Mouse (Mus musculus) regulatory T cell (primary cell): ENCODE results near the gene Cadm2.

ENCODE experiments used
- in situ Hi-C: fragments of 300-600 bp; cut with MboI, MseI; formaldehyde crosslinking; loops from one replicate; pipeline ENCODE4 v1.15.1; 2025; ENCODE audit warnings: high pct_unique_total_duplicates

Cadm2 gene

GRCm38 (mm10) chr16:66761546-66762473, 858.9 kb downstream of the Cadm2 start:
- in situ Hi-C loops: no loop called here

GRCm38 (mm10) chr16:66748533-66748932, 872.2 kb downstream of the Cadm2 start:
- in situ Hi-C loops: no loop called here

DNA sequence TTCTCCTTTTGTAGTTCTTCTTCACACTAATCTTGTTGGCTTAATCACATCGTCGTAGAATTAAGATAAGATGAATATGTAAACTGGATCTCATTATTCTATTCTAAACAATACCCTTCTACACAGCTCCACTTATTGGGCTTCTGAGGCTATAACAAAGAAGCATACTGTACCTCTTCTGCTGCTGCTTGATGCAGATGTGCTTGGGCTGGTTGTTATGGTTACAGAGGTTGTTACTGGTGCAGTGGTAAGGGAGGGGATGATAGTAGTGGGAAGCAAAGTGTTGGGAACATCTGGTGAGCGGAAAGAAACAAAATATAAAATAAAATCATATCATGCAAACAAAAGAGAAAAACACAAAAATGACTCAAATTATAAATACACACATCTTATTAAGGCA, 889.5 kb downstream of the Cadm2 start:
- in situ Hi-C loops: no loop called here

DNA sequence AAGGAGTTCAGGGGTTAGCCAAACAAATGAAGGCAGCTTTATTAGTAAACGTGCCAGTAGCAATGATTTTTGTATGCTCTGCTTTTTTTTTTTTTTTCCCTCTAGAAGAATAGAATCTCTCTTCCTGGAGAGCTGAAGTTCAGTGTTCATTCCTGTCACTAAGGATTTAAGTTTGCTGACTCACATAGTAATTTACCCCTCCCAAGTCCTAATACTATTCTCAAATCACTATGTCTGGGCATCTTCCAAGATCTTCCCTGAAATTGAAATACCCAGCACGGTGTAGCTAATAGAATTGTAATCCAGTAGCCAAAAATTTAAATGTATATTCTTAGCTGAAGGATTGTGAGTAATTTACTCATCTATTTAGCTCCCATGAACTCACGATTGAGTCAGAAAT, 914.2 kb downstream of the Cadm2 start:
- in situ Hi-C loops: no loop called here

- in situ Hi-C loops: no loop called here
Measured at GRCm38 (mm10) chr16:66694783-66695182, 925.9 kb downstream of the Cadm2 start.

DNA sequence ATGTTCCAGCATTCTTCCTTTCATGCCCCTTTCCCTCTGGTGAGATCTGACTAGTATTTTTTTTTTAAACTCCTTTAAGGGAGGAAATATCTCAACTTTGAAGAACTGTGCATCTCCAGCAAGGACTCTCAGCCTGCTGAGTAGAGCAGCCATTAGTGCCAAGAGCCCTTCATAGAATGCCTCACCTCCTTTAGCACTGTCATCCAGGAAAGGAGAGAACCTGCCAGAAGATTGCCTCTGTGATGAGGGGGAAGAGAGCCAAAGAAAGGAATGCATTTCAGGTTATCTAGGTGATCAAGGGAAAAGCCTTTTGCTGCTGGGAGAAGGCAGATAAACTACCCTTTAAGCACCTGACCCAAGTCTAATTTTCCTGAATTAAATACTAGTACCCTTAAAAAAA, 943.5 kb downstream of the Cadm2 start:
- in situ Hi-C loops: no loop called here

- in situ Hi-C loops: no loop called here
Measured at GRCm38 (mm10) chr16:66651013-66651362, 969.7 kb downstream of the Cadm2 start.

GRCm38 (mm10) chr16:66650348-66651012, 970.2 kb downstream of the Cadm2 start:
- in situ Hi-C loops: no loop called here

GRCm38 (mm10) chr16:66647798-66648197, 972.9 kb downstream of the Cadm2 start:
- in situ Hi-C loops: no loop called here

DNA sequence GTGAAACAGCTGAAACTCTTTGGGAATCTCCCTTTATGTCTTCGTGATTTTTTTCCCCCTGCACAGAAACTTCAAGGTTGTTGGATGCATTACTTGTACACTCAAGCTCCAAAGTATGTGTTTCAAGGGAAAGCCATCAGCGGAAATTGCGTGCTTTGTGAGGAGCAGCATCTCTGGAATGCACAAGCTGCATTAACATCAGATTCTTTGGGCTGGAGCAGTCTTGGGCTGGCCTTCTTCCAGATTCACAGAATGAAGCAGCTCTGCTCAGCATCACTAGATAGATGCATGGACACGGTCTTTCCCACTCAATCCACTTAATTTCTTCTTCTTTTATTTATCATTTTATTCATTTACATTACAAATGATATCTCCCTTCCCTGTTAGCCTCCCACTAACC, 977.1 kb downstream of the Cadm2 start:
- in situ Hi-C loops: no loop called here

- in situ Hi-C loops: loop anchor here (10.0 kb wide), 1 partner anchor 437 kb away; no protein-coding TSS in a partner anchor
Measured at GRCm38 (mm10) chr16:66627527-66627926, 993.2 kb downstream of the Cadm2 start.

- in situ Hi-C loops: loop anchor here (10.0 kb wide), 1 partner anchor 442 kb away; no protein-coding TSS in a partner anchor
Measured at GRCm38 (mm10) chr16:66622423-66622822, 998.3 kb downstream of the Cadm2 start.

- in situ Hi-C loops: no loop called here
Measured at GRCm38 (mm10) chr16:66612624-66613023, 1008.1 kb downstream of the Cadm2 start.
